Mouse (Mus musculus) intestine, embryonic 16.5 days (tissue): ENCODE data around the gene Fchsd2. TPM values are rescaled to one million over a fixed set of nuclear protein-coding genes. Genes with fewer than 3 reads are reported as not detected.

Experiments used
- ATAC-seq: fragments of 200-750 bp; cut with Nextera tagmentation; 2 replicates; pipeline ENCODE4 v1.8.0; 2017; ENCODE audit warnings: moderate TSS enrichment, moderate library complexity
- H3K27ac ChIP-seq: fragments of 300-500 bp; sonication (generic); 2 replicates; pipeline ENCODE4 v1.5.1; 2014; ENCODE audit warnings: mild to moderate bottlenecking, low read length
- H3K27me3 ChIP-seq: fragments of 300-500 bp; sonication (generic); replicated peaks from 2 replicates; pipeline ENCODE4 v1.6.1; 2014; ENCODE audit warnings: low read length, control low read depth, mixed read lengths; ENCODE audit not compliant: control insufficient read depth, insufficient read depth
- H3K36me3 ChIP-seq: fragments of 300-500 bp; sonication (generic); 2 replicates; pipeline ENCODE4 v1.6.1; 2014; ENCODE audit warnings: low read length, control low read depth; ENCODE audit not compliant: control insufficient read depth, insufficient read depth
- H3K4me1 ChIP-seq: fragments of 300-500 bp; sonication (generic); 2 replicates; pipeline ENCODE4 v1.6.1; 2014; ENCODE audit warnings: low read length, control low read depth, mixed read lengths; ENCODE audit not compliant: control insufficient read depth, insufficient read depth
- H3K4me2 ChIP-seq: fragments of 300-500 bp; sonication (generic); 2 replicates; pipeline ENCODE4 v1.6.1; 2014; ENCODE audit warnings: low read depth, low read length, control low read depth
- H3K4me3 ChIP-seq: fragments of 300-500 bp; sonication (generic); 2 replicates; pipeline ENCODE4 v1.5.1; 2014; ENCODE audit warnings: mild to moderate bottlenecking, low read length
- H3K9ac ChIP-seq: fragments of 300-500 bp; sonication (generic); 2 replicates; pipeline ENCODE4 v1.6.1; 2014; ENCODE audit warnings: low read depth, low read length
- H3K9me3 ChIP-seq: fragments of 300-500 bp; sonication (generic); 2 replicates; pipeline ENCODE4 v1.6.1; 2016; ENCODE audit warnings: low read length, control low read depth; ENCODE audit not compliant: control insufficient read depth
- WGBS: fragments of 180-500 bp; shearing (Covaris S2); extraction: QIAGEN DNeasy Blood & Tissue Kit; methylation state at CpG from one replicate; pipeline ENCODE4 v1.1.7; 2014; 5-methylcytosine and 5-hydroxymethylcytosine counted together
- polyA plus RNA-seq: library from polyadenylated mRNA; unstranded; fragments of >200 nt; fragmentation: Nextera tagmentation; extraction: Ambion mirVana; gene quantifications from 2 replicates; pipeline ENCODE4 v1.2.1, GENCODE M21; 2015

Gene Fchsd2
- polyA plus RNA-seq, 1 experiment from 2014 or later, result 19.7 TPM

DNA sequence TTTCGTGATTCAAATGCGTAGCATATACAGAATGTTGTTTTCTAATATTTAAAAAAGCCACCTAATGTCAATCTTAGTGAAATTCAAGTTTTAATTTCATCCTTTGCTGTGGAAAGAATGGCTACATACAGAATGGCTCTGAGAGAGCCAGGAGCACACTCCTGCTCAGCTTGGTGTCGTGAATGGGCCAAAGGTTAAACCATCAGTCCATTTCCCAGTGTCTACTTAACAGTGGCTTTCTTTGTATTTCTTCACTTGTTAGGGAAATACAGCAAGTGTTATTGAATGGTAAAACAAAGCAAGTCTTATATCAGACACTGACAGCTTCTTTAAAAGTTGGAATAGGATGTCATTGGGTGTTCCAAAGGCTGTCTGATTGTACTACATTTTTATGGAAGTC is 80.7 kb downstream of the Fchsd2 start:
- Histone ChIP-seq H3K36me3 (no peaks in the 10 kb centered on the region), H3K27ac (no peak overlapping the region), H3K4me3 (no peak overlapping the region), H3K4me2 (no peak overlapping the region), H3K4me1 (no peaks in the 10 kb centered on the region), H3K9ac (no peak overlapping the region), H3K9me3 (no peaks in the 10 kb centered on the region), H3K27me3 (no peaks in the 10 kb centered on the region)
- ATAC-seq, result no peak
- WGBS, result 81% methylated on average over 3 of the region's 3 CpGs

GRCm38 (mm10) chr7:101178751-101179150 is 86.1 kb downstream of the Fchsd2 start:
- no peak overlapping the region for H3K4me2 ChIP-seq
- no peaks in the 10 kb centered on the region for H3K9me3 ChIP-seq
- H3K4me3 ChIP-seq, result no peak overlapping the region
- no peaks in the 10 kb centered on the region for H3K36me3 ChIP-seq
- no peaks in the 10 kb centered on the region for H3K27me3 ChIP-seq
- 57% methylated on average over 2 of the region's 2 CpGs for WGBS
- H3K9ac ChIP-seq, result no peak overlapping the region
- no peak for ATAC-seq
- H3K27ac ChIP-seq, result peak overlapping the region; percentile 20
- 0 out of 2 replicates have a peak, but pooled peaks cover 2% of the 10 kb centered on the region for H3K4me1 ChIP-seq

DNA sequence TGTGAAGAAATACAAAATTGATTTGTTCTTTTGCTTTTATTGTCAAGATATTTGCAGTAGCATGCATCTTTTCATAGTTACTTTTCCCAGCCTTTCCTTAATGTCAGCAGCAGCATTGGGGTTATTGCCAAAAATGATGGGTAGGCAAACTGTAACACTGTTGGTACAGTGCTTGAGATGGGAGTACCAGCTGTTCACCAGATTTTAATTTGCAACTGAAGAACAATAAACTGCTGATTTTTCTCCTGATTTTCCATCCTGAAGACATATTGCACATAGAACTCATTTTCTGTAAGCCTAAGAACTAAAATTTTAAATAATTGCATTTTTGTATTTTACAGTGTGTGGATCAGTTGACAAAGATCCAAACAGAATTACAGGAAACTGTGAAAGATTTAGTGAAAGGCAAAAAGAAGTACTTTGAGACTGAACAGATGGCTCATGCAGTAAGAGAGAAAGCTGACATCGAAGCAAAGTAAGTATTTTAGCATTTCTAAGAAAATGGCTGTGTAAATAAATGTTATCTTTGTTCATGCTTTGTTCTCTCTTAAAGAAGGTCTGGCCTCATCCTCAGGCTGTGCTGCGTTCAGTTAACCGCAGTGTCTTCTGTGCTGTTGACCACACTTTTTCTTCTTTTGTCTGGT is 98.8 kb downstream of the Fchsd2 start:
- 67% methylated on average over 3 of the region's 3 CpGs for WGBS
- no peak overlapping the region for H3K4me3 ChIP-seq
- ATAC-seq, result no peak
- no peaks in the 10 kb centered on the region for H3K9me3 ChIP-seq
- H3K36me3 ChIP-seq, result no peaks in the 10 kb centered on the region
- no peak overlapping the region for H3K27ac ChIP-seq
- no peak overlapping the region for H3K9ac ChIP-seq
- H3K4me1 ChIP-seq, result no peaks in the 10 kb centered on the region; the same call in 1 of the 2 replicates
- no peaks in the 10 kb centered on the region for H3K27me3 ChIP-seq
- H3K4me2 ChIP-seq, result no peak overlapping the region

GRCm38 (mm10) chr7:101210826-101211225 is 118.2 kb downstream of the Fchsd2 start:
- no peak for ATAC-seq
- Histone ChIP-seq H3K36me3 (no peaks in the 10 kb centered on the region), H3K4me1 (no peaks in the 10 kb centered on the region), H3K27ac (no peak overlapping the region), H3K9me3 (no peaks in the 10 kb centered on the region), H3K4me3 (no peak overlapping the region), H3K27me3 (no peaks in the 10 kb centered on the region), H3K9ac (no peak overlapping the region), H3K4me2 (no peak overlapping the region)
- 89% methylated on average over 1 of the region's 1 CpGs for WGBS

DNA sequence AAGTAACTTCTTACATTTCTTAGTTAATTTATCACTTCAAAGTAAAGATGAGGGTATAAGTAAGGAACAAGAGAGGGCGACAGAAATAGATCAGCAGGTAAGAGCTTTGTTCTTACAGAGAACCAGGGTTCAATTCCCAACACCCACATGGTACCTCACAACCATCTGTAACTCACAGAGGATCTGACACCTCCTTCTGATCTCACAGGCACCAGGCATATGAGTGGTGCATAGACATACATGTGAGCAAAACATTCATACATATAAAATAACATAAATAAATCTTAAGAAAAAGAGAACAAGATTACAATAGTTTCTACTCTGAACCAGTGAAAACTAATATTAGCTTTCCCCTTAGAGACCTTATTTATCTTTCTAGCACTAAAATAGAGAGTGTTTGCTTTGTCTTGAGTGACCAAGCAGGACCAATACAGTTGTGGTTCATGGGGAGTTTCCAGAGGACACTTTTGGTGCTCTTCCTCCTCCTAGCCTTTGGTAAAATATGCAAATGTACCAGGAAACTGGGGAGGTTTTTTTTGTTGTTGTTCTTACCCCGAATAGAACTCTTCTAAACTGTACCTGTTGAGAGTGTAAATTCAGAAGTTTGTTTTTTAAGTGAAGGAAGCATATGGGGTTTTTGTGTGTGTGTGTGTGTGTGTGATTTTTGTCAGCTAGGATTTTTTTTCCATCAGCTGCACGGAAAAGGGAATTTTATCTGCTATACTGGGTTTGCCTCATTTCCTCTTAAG is 121.0 kb downstream of the Fchsd2 start:
- H3K4me1 ChIP-seq, result no peaks in the 10 kb centered on the region
- no peak overlapping the region for H3K4me3 ChIP-seq
- no peaks in the 10 kb centered on the region for H3K36me3 ChIP-seq
- H3K4me2 ChIP-seq, result no peak overlapping the region
- H3K9ac ChIP-seq, result no peak overlapping the region
- no peak overlapping the region for H3K27ac ChIP-seq
- ATAC-seq, result no peak
- H3K27me3 ChIP-seq, result no peaks in the 10 kb centered on the region
- H3K9me3 ChIP-seq, result no peaks in the 10 kb centered on the region
- 59% methylated on average over 3 of the region's 3 CpGs for WGBS

DNA sequence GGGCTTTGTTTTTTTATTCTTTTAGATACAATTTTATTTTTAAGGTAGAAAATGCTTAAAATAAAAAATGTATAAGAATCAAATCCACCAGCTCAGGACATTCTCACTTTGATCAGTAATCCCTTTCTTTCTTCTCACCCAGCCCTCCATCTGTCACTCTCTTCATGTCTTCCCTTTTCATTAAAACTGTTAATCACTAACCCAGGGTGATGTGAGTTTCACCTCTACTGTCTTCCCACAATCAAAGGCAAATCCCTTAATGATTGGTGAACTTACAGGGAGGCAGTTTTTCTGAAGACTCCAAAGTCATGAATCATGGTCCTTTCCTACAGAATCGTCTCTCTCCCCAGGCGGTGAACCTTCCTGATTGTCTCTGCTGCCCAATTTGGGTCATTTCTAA is 124.1 kb downstream of the Fchsd2 start:
- no peak overlapping the region for H3K27ac ChIP-seq
- H3K9ac ChIP-seq, result no peak overlapping the region
- 68% methylated on average over 2 of the region's 2 CpGs for WGBS
- H3K4me3 ChIP-seq, result no peak overlapping the region
- no peaks in the 10 kb centered on the region for H3K9me3 ChIP-seq
- H3K4me2 ChIP-seq, result no peak overlapping the region
- no peaks in the 10 kb centered on the region for H3K27me3 ChIP-seq
- no peak for ATAC-seq
- H3K36me3 ChIP-seq, result no peaks in the 10 kb centered on the region
- H3K4me1 ChIP-seq, result no peaks in the 10 kb centered on the region

- Histone ChIP-seq H3K4me3 (no peak overlapping the region), H3K9ac (no peak overlapping the region), H3K27ac (no peak overlapping the region), H3K9me3 (no peaks in the 10 kb centered on the region), H3K4me1 (no peaks in the 10 kb centered on the region), H3K36me3 (no peaks in the 10 kb centered on the region), H3K4me2 (no peak overlapping the region), H3K27me3 (no peaks in the 10 kb centered on the region)
- no peak for ATAC-seq
- WGBS, result 91% methylated on average over 2 of the region's 2 CpGs
Measured at GRCm38 (mm10) chr7:101223501-101223900, 130.8 kb downstream of the Fchsd2 start.

- Histone ChIP-seq H3K4me3 (no peak overlapping the region), H3K9me3 (no peaks in the 10 kb centered on the region), H3K36me3 (no peaks in the 10 kb centered on the region), H3K4me2 (no peak overlapping the region), H3K9ac (no peak overlapping the region), H3K4me1 (0 out of 2 replicates have a peak, but pooled peaks cover 4% of the 10 kb centered on the region), H3K27me3 (no peaks in the 10 kb centered on the region), H3K27ac (no peak overlapping the region)
- 56% methylated on average over 1 of the region's 1 CpGs for WGBS
- no peak for ATAC-seq
Measured at GRCm38 (mm10) chr7:101229336-101229735, 136.7 kb downstream of the Fchsd2 start.

DNA sequence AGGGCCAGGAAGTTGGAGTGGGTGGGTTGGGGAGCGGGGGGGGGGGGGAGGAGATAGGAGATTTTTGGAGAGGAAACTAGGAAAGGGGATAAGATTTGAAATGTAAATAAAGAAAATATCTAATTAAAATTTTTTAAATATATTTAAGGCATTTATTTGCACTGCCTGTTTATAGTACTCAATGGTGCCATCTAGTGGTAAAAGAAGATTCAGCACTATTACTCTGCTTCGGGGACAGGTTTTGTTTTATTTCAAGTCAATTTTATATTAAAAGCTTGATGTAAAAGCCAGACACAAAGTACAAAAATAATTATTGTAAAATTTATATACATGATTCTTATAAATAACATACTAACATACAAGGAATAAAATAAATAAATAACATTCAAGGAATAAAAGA is 138.8 kb downstream of the Fchsd2 start:
- 42% methylated on average over 2 of the region's 2 CpGs for WGBS
- no peaks in the 10 kb centered on the region for H3K27me3 ChIP-seq
- no peak overlapping the region for H3K9ac ChIP-seq
- no peaks in the 10 kb centered on the region for H3K9me3 ChIP-seq
- H3K4me1 ChIP-seq, result 0 out of 2 replicates have a peak, but pooled peaks cover 4% of the 10 kb centered on the region
- no peak for ATAC-seq
- H3K4me2 ChIP-seq, result no peak overlapping the region
- H3K27ac ChIP-seq, result no peak overlapping the region
- H3K4me3 ChIP-seq, result no peak overlapping the region
- H3K36me3 ChIP-seq, result no peaks in the 10 kb centered on the region
